Mouse (Mus musculus) kidney, adult 2 months (tissue): ENCODE data around the gene Rsph1.

Source experiments
- CTCF ChIP-seq: fragments of 200-500 bp; conservative IDR thresholded peaks from 2 replicates; pipeline ENCODE4 v1.5.1; 2011; ENCODE audit warnings: low read depth, mild to moderate bottlenecking, control low read depth, low read length, moderate library complexity, mixed read lengths; ENCODE audit not compliant: insufficient read depth, insufficient read length
- POLR2A ChIP-seq: fragments of 200-500 bp; IDR thresholded peaks from one replicate; pipeline ENCODE4 v1.6.1; 2011; ENCODE audit warnings: low read depth, low read length, control low read depth

GRCm38 (mm10) chr17:31281830-31282686 lies 4.9 kb upstream of the Rsph1 start:
- no peak for TF ChIP-seq CTCF
- TF ChIP-seq POLR2A = no peak
